Mouse (Mus musculus) left cerebral cortex, adult 8-10 months (tissue): Measurements from ENCODE around the gene Gramd1b. TPM values are rescaled to one million over a fixed set of nuclear protein-coding genes. Genes with fewer than 3 reads are reported as not detected.

Experiments
- DNase-seq, 2 experiments: peaks; one replicate each; pipeline ENCODE4 v3.0.0; 2022; ENCODE audit warnings: low spot score in 2 of 2
- total RNA-seq, 4 experiments: library from RNA; stranded (reverse); gene quantifications; 2 replicates each; pipeline ENCODE4 v1.2.4; 2022

The Gramd1b gene
- total RNA-seq, 4 experiments from 2014 or later, result 125 to 138 (median 137) TPM

DNA sequence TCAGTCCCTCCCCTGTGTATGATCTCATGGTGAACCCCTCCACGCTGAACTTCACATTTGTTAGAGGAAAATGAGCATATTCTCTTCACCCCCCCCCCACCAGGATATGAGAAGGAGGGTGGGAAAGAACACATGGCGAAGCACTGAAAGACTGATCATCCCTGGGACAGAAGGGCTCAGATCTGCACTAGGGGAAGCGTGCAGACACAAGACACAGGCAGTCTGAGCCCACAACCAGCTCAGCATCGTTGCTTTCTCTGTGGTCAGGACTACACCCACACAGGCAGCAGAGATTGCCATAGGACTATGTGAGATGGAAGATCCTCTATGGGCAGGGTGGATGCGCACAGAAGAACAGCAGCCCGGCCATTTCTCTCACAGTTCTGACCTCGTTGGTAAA is 189.1 kb downstream of the Gramd1b start:
- DNase-seq, result no peak

- DNase-seq, result no peak
Measured at GRCm38 (mm10) chr9:40339578-40339977, 191.6 kb downstream of the Gramd1b start.

DNA sequence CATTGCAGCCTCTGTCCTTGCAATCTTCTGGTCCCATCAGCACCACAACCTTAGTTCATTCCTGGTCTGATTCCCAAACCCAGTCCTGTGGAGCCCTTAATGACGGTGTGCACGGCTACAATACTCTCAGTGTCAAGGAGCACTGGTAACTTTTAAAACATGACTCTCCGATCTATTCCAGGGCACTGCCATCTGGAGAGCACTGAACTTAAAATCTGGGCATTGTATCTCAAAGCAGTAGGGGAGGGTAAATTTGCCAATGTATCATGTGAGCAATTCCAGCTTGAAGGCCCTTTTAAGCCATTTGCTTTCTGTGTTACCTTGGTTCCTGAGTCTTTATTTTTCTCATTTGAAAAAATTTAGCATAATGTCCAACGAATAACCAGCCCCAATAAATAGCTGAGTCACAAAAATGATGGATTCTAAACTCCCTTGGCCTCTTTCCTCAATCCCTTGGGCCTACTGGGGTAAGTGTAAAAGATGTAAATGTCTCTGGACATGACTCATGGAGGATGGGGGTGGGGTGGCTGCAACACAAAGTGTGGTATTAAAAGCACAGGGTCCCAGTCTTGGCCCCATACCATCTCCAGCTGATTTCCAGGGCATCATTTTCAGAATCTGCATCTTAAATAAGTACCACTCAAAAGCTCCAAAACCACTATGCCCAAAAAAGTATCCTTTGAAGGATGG is 193.9 kb downstream of the Gramd1b start:
- DNase-seq, result no peak

DNA sequence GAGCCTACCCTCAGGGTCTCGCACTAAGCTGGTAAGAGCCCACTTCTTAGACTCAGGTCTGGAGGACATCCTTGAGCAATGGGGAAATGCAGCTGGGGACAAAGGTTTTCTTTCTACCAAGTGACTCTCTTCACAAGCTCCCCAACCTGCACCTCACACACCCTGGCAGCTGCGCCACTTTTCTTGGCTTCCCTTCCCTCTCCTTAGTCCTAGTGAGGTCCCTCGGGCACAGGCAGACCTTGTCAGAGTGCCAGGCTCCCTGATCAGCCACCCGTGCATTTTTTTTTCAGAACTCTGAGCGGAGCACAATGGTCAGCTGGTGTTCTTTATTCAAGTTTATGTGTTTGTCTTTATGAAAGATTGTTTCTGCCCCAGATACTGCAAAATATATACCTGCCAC is 194.5 kb downstream of the Gramd1b start:
- no peak for DNase-seq

DNA sequence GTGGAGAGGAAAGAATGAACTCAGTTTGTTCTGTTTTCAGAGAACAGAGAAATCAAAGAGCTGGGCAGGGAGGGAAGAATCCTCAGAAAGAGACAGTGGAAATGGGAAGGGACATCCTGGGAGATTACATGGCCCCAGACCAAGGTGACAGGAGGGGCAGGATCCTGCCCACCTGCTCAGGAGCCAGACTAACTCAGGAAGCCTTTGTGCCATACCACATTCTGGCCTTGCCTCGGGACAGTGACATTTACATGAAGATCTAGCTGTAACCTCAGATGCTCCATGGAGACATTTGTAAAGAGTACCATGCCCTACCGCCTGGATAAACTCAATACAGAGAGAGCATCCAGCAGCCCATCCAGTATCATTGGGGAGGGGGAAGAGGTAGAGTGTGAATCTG is 196.6 kb downstream of the Gramd1b start:
- DNase-seq, result no peak

- DNase-seq, result peak in 1 of 2 experiments; percentile 83
Measured at GRCm38 (mm10) chr9:40333649-40334396, 197.4 kb downstream of the Gramd1b start.

- DNase-seq, result no peak
Measured at GRCm38 (mm10) chr9:40332731-40333648, 198.2 kb downstream of the Gramd1b start.

- DNase-seq, result peak in 1 of 2 experiments; percentile 68
Measured at GRCm38 (mm10) chr9:40332326-40332725, 198.9 kb downstream of the Gramd1b start.

DNA sequence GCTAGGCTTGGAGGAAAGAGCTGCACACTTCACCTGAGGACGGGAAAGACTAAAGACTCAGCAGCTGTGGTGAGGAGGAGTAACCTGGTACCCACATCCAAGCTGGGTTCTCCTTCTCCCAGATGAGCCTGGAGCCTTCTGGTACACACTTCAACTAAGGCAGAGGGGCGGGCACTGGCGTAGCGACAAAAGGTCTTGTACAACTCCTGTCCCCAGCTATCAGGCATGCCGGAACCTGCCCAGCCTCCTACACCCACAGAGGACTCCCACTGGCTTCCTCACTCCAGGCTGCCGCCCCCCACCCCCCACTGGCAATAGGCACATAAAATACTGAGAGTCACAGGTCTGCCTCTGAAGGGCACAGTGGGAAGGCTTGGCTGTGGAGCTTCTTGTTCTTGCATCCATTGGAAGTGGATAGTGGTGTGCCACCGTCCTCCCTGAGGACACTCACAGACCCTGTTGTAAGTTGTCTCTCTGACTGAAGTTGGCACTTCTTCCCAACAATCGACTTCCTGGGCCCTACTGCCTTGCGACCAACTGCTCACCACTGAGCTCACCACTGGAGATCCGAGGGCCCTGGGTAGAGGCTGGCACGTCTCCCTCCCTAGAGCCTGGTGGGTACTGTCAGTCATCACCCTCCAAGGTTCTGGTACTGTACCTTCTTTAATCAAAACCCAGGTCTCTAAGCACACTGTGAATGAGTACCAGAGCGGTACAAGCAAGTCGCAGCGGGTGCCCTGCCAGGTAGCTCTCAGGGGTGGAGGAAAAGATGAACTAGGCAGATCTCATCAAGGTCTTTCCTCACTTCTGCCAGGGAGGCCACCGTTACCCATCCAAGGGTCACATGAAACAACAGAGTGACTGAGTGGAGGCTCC is 199.5 kb downstream of the Gramd1b start:
- no peak for DNase-seq

GRCm38 (mm10) chr9:40330609-40331382 is 200.4 kb downstream of the Gramd1b start:
- DNase-seq, result peak; percentile 73 to 84

- DNase-seq, result no peak
Measured at GRCm38 (mm10) chr9:40326260-40326915, 204.8 kb downstream of the Gramd1b start.

- DNase-seq, result no peak
Measured at GRCm38 (mm10) chr9:40324826-40325225, 206.4 kb downstream of the Gramd1b start.

DNA sequence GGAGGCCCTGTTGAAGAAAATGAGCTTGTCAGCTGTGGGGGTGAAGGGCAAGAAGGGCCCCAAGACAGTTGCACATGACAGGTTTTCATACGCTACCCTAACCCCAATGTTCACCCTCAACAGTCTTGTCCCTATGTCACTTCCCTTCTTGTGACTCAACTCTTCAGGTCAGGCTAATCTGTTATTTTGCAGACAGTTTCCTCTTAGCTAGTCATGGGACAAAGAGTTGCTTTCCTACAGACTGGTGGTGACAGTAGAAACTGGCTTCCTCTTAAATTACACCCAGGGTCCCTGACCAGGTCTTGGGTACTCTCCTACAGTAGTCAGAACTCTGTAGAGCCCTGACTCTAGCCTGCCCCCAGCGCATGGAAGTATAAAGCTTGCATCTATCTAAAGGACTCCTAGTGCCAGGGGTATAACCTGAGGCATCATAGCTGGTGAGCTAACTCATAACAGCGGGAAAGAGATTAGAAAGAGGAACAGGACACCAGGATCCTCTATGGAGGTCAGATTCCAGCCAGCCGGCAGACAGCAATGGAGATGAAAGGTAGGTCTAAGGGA is 206.9 kb downstream of the Gramd1b start:
- DNase-seq, result no peak

DNA sequence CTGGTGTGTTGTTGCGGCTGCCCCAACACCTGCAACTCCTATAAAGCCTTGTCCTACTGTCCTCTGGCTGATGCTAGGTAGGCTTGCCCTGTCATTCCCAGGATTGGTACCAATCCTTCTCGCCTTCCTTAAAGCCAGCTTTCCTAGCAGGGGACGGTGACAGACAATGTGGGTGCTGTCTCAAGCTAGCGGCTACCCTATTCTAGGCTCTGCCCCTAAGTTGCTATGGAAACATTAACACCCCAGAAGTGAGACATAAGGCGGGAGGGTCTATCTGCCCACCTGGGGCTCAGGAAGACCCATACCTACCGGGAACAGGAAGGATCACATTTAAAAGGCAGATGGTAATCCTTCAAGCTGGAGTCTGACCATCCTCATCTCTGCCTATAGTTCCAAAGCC is 207.4 kb downstream of the Gramd1b start:
- no peak for DNase-seq

GRCm38 (mm10) chr9:40323171-40323570 is 208.0 kb downstream of the Gramd1b start:
- no peak for DNase-seq

DNA sequence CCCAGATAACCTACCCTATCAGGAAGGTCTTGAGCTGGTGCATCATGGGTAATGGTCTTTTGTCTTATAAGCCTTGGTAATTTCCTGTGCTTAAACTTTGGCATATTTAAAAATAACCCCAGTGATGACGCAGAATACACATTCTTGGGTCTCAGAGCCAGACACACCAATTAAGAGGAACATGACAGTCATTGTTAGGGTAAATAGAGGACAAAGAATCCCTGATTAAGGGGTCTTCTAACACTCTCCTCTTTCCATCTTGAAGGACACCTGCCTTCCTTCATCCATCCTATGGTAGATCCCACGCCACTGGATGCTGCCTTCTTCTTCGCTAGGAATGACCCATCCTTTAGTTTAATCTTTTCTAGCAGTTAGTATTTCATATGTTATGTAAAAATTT is 208.8 kb downstream of the Gramd1b start:
- no peak for DNase-seq

DNA sequence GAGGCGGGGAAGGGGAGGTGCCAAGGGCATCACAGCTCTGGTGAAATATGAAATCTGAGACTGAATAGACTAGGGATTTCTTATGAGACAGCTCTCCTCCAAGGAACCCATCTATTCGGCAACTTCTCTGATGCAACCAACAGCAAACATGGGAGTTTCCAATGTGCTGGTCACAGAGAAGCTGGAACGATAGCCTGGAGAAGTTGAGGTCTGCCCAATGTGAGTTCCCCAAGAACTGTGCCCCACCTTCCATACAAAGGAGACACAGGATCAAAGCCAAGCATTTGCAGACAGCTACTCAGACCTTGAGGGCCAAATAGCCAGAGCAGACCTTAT is 209.5 kb downstream of the Gramd1b start:
- no peak for DNase-seq

- DNase-seq, result peak in 1 of 2 experiments; percentile 84
Measured at GRCm38 (mm10) chr9:40320879-40321667, 210.1 kb downstream of the Gramd1b start.
